Mouse (Mus musculus) layer of hippocampus, adult 2 months (tissue): Measurements from ENCODE around the gene Itpkc. TPM values are rescaled to one million over a fixed set of nuclear protein-coding genes. Genes with fewer than 3 reads are reported as not detected.

ENCODE experiments used
- DNase-seq, 2 experiments: peaks; one replicate each; pipeline ENCODE4 v3.0.0; 2022; ENCODE audit warnings: low spot score in 2 of 2
- H3K27ac ChIP-seq: fragments of 200-600 bp; 2 replicates; pipeline ENCODE4 v1.8.1; 2022
- H3K4me3 ChIP-seq: fragments of 200-600 bp; 2 replicates; pipeline ENCODE4 v1.8.1; 2022; ENCODE audit warnings: mild to moderate bottlenecking
- CTCF ChIP-seq: fragments of 200-600 bp; conservative IDR thresholded peaks from 2 replicates; pipeline ENCODE4 v1.8.1; 2022; ENCODE audit warnings: antibody characterized with exemption, mild to moderate bottlenecking, moderate library complexity
- microRNA-seq, 2 experiments: library from miRNA; unstranded; fragments of <30 nt; microRNA quantifications; one replicate each; pipeline ENCODE4 v1.2.0; 2021
- total RNA-seq, 2 experiments: library from RNA; stranded (reverse); gene quantifications; 2 replicates each; pipeline ENCODE4 v1.2.3; 2021

The Itpkc gene
- total RNA-seq, 2 experiments from 2014 or later, result 8.5 to 9.1 TPM

- peak overlapping the region; percentile 99 for H3K27ac ChIP-seq
- DNase-seq, result no peak
- H3K4me3 ChIP-seq, result peak overlapping the region; percentile 91
- no peak for TF ChIP-seq CTCF
Observed at GRCm38 (mm10) chr7:27165007-27165655, 63.3 kb downstream of the Itpkc start.

GRCm38 (mm10) chr7:27164112-27164947, 64.1 kb downstream of the Itpkc start:
- Histone ChIP-seq H3K4me3 (peak overlapping the region; percentile 91), H3K27ac (peak overlapping the region; percentile 99)
- no peak for TF ChIP-seq CTCF
- DNase-seq, result peak in 1 of 2 experiments; percentile 80

- no peak for TF ChIP-seq CTCF
- Histone ChIP-seq H3K27ac (peak overlapping the region; percentile 99), H3K4me3 (peak overlapping the region; percentile 91)
- DNase-seq, result no peak
Observed at GRCm38 (mm10) chr7:27163450-27163805, 65.0 kb downstream of the Itpkc start.

GRCm38 (mm10) chr7:27162780-27163449, 65.5 kb downstream of the Itpkc start:
- H3K27ac ChIP-seq, result peak overlapping the region; percentile 99
- DNase-seq, result no peak
- peak overlapping the region; percentile 91 for H3K4me3 ChIP-seq
- no peak for TF ChIP-seq CTCF

GRCm38 (mm10) chr7:27161744-27162143, 66.7 kb downstream of the Itpkc start:
- TF ChIP-seq CTCF, result no peak
- H3K4me3 ChIP-seq, result no peak overlapping the region
- peak overlapping the region; percentile 9; the same call in 1 of the 2 replicates for H3K27ac ChIP-seq
- DNase-seq, result no peak

- no peak for TF ChIP-seq CTCF
- peak overlapping the region; percentile 9; the same call in 1 of the 2 replicates for H3K27ac ChIP-seq
- DNase-seq, result no peak
- no peak overlapping the region for H3K4me3 ChIP-seq
Observed at GRCm38 (mm10) chr7:27160921-27161320, 67.5 kb downstream of the Itpkc start.

GRCm38 (mm10) chr7:27159882-27160281, 68.6 kb downstream of the Itpkc start:
- Histone ChIP-seq H3K4me3 (peak overlapping the region; percentile 15; the same call in 1 of the 2 replicates), H3K27ac (peak overlapping the region; percentile 74)
- TF ChIP-seq CTCF, result peak; percentile 99
- DNase-seq, result peak; percentile 91 to 92

GRCm38 (mm10) chr7:27159256-27159655, 69.2 kb downstream of the Itpkc start:
- H3K4me3 ChIP-seq, result no peak overlapping the region
- no peak for DNase-seq
- H3K27ac ChIP-seq, result peak overlapping the region; percentile 74; the same call in 1 of the 2 replicates
- TF ChIP-seq CTCF, result no peak

- Histone ChIP-seq H3K4me3 (no peak overlapping the region), H3K27ac (no peak overlapping the region)
- DNase-seq, result no peak
- TF ChIP-seq CTCF, result no peak
Observed at GRCm38 (mm10) chr7:27158171-27158570, 70.3 kb downstream of the Itpkc start.

Small RNA genes lying within 50 kb of the gene (microRNA-seq; reads per million reads assigned to microRNA genes)
- gene Mir1191 (0 reads per million in 2 experiments), gene Mir3101 (0 to 0.55 reads per million in 2 experiments)

Other genes with a start within 250 kb of the Itpkc start
- gene Cyp2a12, start 199.6 kb downstream of the Itpkc start, total RNA-seq, result not detected
- under 1 TPM in 1 of 2 experiments, not detected in 1; 0.41 TPM for gene Cyp2f2, start 108.8 kb downstream of the Itpkc start, total RNA-seq
- not detected for gene Cyp2t4, start 74.9 kb downstream of the Itpkc start, total RNA-seq
- 100 to 1,000 TPM in 1 of 2 experiments, 10 to 100 TPM in 1; 97.4 to 103 TPM for gene Egln2, start 61.9 kb downstream of the Itpkc start, total RNA-seq
- gene Rab4b, start 49.8 kb downstream of the Itpkc start, total RNA-seq, result 10 to 100 TPM; 97.4 to 98.8 TPM
- not detected for gene Gm21983, start 47.6 kb downstream of the Itpkc start, total RNA-seq
- 1 to 10 TPM; 2.2 to 2.7 TPM for gene Mia, start 47.5 kb downstream of the Itpkc start, total RNA-seq
- 10 to 100 TPM; 19.5 to 21.7 TPM for gene BC024978, start 32.9 kb downstream of the Itpkc start, total RNA-seq
- gene Snrpa, start 32.4 kb downstream of the Itpkc start, total RNA-seq, result 10 to 100 TPM; 84.8 to 91.0 TPM
- 10 to 100 TPM; 36.1 to 37.9 TPM for gene Coq8b, start 4.4 kb upstream of the Itpkc start, total RNA-seq
- 100 to 1,000 TPM; 135 to 148 TPM for gene Numbl, start 29.8 kb upstream of the Itpkc start, total RNA-seq
- gene Ltbp4, start 109.0 kb upstream of the Itpkc start, total RNA-seq, result 10 to 100 TPM; 54.5 to 54.8 TPM
- 10 to 100 TPM; 29.4 to 42.9 TPM for gene Shkbp1, start 127.4 kb upstream of the Itpkc start, total RNA-seq
- not detected for gene Gm20479, start 128.8 kb upstream of the Itpkc start, total RNA-seq
- gene Sptbn4, start 219.0 kb upstream of the Itpkc start, total RNA-seq, result 100 to 1,000 TPM; 147 TPM
- gene Blvrb, start 219.3 kb upstream of the Itpkc start, total RNA-seq, result 10 to 100 TPM; 17.5 to 18.1 TPM
- 1 to 10 TPM; 3.3 to 3.8 TPM for gene Sertad3, start 245.1 kb upstream of the Itpkc start, total RNA-seq